Mouse (Mus musculus): ENCODE measurements at regions not wholly inside any gene's neighbourhood (a gene's known extent, or its start where the extent isn't known, plus 50 kb on each side); places are given as distances from the start of the nearest gene placed in this dataset.

DNA sequence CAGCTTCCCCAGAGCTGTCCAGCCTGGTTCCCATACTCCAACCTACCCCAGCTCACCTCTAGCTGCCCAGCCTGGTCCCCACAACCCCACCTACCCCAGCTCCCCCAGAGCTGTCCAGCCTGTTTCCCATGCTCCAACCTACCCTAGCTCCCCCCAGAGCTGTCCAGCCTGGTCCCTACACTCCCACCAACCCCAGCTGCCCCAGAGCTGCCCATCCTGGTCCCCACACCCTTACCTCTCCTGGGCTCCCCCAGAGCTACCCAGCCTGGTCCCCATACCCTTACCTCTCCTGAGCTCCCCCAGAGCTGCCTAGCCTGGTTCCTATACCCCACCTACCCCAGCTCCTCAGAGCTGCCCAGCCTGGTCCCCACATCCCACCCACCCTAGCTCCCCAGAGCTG lies 125.3 kb upstream of the Adam6b start:
- Histone ChIP-seq H3K27me3 (replicated peaks) (peaks cover 9% of the 10 kb centered on the region), H3K4me3 (replicated peaks) (no peak overlapping the region), H3K4me1 (no peaks in the 10 kb centered on the region), H3K9me3 (no peaks in the 10 kb centered on the region), H3K36me3 (replicated peaks; ENCODE audit: low read length) (no peaks in the 10 kb centered on the region)
- TF ChIP-seq GATA1 (IDR thresholded peaks at IDR 0.05; ENCODE audit: borderline replicate concordance, low read length) (no peak), FLI1 (IDR thresholded peaks at IDR 0.05; ENCODE audit: low read length) (no peak)

DNA sequence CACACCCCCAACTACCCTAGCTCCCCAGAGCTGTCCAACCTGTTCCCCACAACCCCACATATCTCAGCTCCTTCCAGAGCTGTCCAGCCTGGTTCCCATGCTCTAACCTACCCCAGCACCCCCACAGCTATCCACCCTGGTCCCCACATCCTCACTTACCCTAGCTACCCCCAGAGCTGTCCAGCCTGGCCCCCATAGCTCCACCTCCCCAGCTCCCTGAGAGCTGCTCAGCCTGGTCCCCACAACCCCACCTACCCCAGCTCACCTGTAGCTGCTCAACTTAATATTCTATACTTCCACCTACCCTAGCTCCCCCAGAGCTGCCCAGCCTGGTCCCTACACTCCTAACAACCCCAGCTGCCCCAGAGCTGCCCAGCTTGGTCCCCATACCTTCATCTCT lies 124.9 kb upstream of the Adam6b start:
- Histone ChIP-seq H3K9me3 (no peaks in the 10 kb centered on the region), H3K4me1 (no peaks in the 10 kb centered on the region), H3K27me3 (replicated peaks) (peaks cover 9% of the 10 kb centered on the region), H3K36me3 (replicated peaks; ENCODE audit: low read length) (no peaks in the 10 kb centered on the region), H3K4me3 (replicated peaks) (no peak overlapping the region)
- TF ChIP-seq FLI1 (IDR thresholded peaks at IDR 0.05; ENCODE audit: low read length) (no peak), GATA1 (IDR thresholded peaks at IDR 0.05; ENCODE audit: borderline replicate concordance, low read length) (no peak)

DNA sequence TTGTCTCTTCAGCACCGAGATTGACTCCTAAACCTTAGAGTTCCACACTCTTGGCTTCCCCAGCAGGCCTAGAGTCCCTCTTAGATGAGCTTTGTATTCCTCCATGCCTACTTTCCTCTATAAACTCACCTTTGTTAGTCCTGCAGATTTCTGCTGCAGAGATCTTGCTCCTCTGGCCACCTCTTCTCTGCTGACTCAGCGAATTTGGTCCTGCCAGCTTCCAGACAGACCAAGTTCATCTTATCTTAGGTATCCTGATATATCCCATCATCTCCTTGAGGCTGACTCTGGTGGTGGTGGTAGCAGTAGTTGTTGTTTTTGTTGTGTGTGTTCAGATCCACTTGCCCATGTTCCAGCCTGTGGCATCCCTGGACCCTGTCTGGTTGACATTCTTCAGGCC lies 123.5 kb upstream of the Adam6b start:
- no peaks in the 10 kb centered on the region for H3K4me1 ChIP-seq
- peaks cover 9% of the 10 kb centered on the region for H3K27me3 ChIP-seq (replicated peaks)
- H3K9me3 ChIP-seq = no peaks in the 10 kb centered on the region
- H3K36me3 ChIP-seq (replicated peaks; ENCODE audit: low read length) = no peaks in the 10 kb centered on the region
- TF ChIP-seq FLI1 (IDR thresholded peaks at IDR 0.05; ENCODE audit: low read length) (no peak), GATA1 (IDR thresholded peaks at IDR 0.05; ENCODE audit: borderline replicate concordance, low read length) (no peak)
- H3K4me3 ChIP-seq (replicated peaks) = no peak overlapping the region

DNA sequence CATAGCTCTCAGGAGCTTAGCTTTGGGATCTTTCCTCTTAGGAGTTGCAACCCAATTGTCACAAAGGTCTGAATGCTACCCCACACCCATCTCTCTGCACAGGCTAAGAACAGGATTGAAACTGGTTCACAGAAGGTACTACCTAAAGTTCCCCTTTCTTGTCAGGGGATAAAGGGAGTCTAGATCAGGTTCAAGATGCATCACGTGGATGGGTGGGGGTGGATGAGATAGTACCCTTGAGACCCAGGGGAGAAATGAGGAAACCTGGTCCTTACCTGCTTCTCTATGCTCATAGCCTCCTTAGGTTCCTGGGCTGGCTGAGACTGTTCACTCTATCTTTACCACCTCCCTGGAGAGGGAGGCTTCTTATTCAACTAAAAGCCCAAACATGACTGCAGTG lies 122.9 kb upstream of the Adam6b start:
- H3K36me3 ChIP-seq (replicated peaks; ENCODE audit: low read length) = no peaks in the 10 kb centered on the region
- no peaks in the 10 kb centered on the region for H3K9me3 ChIP-seq
- H3K4me3 ChIP-seq (replicated peaks) = no peak overlapping the region
- no peak for TF ChIP-seq GATA1 (IDR thresholded peaks at IDR 0.05; ENCODE audit: borderline replicate concordance, low read length)
- no peak for TF ChIP-seq FLI1 (IDR thresholded peaks at IDR 0.05; ENCODE audit: low read length)
- H3K4me1 ChIP-seq = no peaks in the 10 kb centered on the region
- peaks cover 7% of the 10 kb centered on the region for H3K27me3 ChIP-seq (replicated peaks)

DNA sequence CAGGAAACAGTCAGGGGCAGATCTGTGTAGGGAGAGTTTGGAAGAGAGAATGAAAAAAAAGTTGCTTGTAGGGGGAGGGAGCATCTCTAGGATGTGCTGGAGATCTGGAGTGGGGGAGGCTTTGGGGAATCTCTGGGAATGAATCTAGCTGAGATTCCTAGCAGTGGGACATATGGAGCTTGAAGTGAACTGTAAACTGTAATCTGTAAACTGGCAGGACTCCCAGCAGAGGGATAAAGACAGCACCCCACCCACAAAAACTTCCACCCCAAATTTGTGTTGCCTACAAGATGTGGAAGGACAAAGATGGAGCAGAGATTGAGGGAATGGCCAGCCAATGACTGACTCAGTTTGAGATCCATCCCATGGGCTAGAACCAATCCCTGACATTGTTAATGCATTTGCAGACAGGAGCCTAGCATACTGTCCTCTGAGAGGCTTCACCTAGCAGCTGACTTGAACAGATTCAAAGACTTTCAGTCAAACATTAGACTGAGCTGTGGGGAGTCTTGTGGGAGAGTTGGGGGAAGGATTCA lies 87.7 kb upstream of the Adam6b start:
- no peaks in the 10 kb centered on the region for H3K36me3 ChIP-seq (replicated peaks; ENCODE audit: low read length)
- H3K27me3 ChIP-seq (replicated peaks) = peaks cover 4% of the 10 kb centered on the region
- no peaks in the 10 kb centered on the region for H3K4me1 ChIP-seq
- TF ChIP-seq GATA1 (IDR thresholded peaks at IDR 0.05; ENCODE audit: borderline replicate concordance, low read length) = no peak
- TF ChIP-seq FLI1 (IDR thresholded peaks at IDR 0.05; ENCODE audit: low read length) = no peak
- no peak overlapping the region for H3K4me3 ChIP-seq (replicated peaks)
- H3K9me3 ChIP-seq = peaks cover 9% of the 10 kb centered on the region; the same call in 1 of the 2 replicates

DNA sequence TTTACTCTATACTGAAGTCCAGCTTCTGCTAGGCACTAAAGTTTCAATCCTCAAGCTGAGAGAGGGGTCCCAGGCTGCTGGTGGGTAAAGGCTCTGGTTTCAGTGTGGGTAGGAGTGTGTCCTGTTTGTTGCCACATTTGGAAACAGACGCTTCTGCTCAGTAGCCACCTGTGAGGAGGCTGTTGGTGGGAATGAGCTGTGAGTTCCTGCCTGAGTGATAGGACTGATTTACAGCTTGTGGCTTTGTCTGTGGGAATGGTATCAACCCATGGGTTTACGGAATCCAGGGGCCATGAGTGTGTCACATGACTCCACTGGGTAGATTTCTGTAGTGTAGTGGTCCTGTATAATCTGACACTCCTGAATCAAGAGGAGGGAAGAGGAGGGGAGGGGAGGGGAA lies 86.5 kb upstream of the Adam6b start:
- Histone ChIP-seq H3K36me3 (replicated peaks; ENCODE audit: low read length) (no peaks in the 10 kb centered on the region), H3K9me3 (0 out of 2 replicates have a peak, but pooled peaks cover 4% of the 10 kb centered on the region), H3K4me3 (replicated peaks) (no peak overlapping the region), H3K27me3 (replicated peaks) (peaks cover 10% of the 10 kb centered on the region), H3K4me1 (no peaks in the 10 kb centered on the region)
- TF ChIP-seq GATA1 (IDR thresholded peaks at IDR 0.05; ENCODE audit: borderline replicate concordance, low read length) = no peak
- no peak for TF ChIP-seq FLI1 (IDR thresholded peaks at IDR 0.05; ENCODE audit: low read length)

DNA sequence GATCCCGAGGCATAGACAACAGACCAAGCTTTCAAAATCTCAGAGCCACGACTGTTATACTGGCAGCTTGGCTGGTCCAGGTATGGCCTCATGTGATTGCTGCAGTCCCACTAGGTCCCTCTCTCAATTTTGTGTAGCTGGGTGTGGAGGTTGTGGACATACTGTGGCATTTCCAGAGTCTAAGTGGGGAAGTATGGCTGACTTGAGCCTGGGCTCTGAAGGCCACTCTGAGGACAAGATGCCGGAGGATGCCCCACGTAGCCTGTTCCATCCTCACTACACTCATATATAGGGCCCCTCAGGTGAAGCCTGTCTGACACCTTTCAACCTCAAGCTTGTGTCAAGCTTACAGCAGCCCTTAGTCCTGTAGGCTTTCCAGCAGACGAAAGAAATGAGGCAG lies 78.2 kb upstream of the Adam6b start:
- peaks cover 27% of the 10 kb centered on the region for H3K27me3 ChIP-seq (replicated peaks)
- no peak overlapping the region for H3K4me3 ChIP-seq (replicated peaks)
- no peaks in the 10 kb centered on the region for H3K4me1 ChIP-seq
- H3K9me3 ChIP-seq = peaks cover 12% of the 10 kb centered on the region
- no peaks in the 10 kb centered on the region for H3K36me3 ChIP-seq (replicated peaks; ENCODE audit: low read length)
- no peak for TF ChIP-seq FLI1 (IDR thresholded peaks at IDR 0.05; ENCODE audit: low read length)
- TF ChIP-seq GATA1 (IDR thresholded peaks at IDR 0.05; ENCODE audit: borderline replicate concordance, low read length) = no peak

DNA sequence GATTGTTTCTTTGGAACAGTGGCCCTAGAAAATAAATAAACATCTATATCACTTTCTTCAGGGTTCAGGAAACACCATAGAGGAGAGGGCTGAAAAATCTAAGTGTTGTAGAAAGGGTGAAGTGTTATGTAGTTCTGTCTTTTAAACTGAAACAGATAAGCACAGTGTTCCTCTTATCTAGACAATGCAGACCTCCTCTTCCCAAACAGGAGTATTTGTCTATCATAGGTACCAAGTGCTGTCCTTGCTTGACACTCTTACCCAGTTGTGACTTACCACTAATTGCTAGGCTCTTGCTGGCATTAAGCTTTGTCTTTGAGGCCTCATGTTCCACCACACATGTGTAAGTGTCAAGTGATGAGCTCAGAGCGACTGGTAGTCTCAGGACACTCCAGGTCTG lies 75.3 kb upstream of the Adam6b start:
- Histone ChIP-seq H3K9me3 (peaks cover 12% of the 10 kb centered on the region), H3K4me1 (no peaks in the 10 kb centered on the region), H3K27me3 (replicated peaks) (peaks cover 25% of the 10 kb centered on the region), H3K4me3 (replicated peaks) (no peak overlapping the region), H3K36me3 (replicated peaks; ENCODE audit: low read length) (no peaks in the 10 kb centered on the region)
- TF ChIP-seq GATA1 (IDR thresholded peaks at IDR 0.05; ENCODE audit: borderline replicate concordance, low read length) (no peak), FLI1 (IDR thresholded peaks at IDR 0.05; ENCODE audit: low read length) (no peak)

DNA sequence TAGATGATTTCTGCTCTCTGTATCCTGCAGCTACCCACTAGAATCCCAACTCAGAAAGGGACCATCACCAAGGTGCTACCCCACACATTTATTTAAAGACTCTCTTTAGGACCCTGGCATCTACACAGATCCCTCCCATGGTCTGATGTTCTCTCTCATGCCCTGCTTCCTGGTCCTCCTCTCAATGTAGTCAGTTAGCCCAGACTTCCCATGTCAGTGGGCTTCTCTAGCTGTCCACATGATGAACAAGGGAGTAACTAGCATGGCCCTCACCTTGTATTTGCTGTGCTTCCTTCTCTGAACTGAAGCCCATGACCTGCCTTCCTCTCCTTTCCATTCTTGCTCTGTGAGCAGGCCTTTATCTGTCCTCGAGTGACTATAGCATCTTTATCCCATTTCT lies 71.8 kb upstream of the Adam6b start:
- no peaks in the 10 kb centered on the region for H3K4me1 ChIP-seq
- no peaks in the 10 kb centered on the region for H3K36me3 ChIP-seq (replicated peaks; ENCODE audit: low read length)

DNA sequence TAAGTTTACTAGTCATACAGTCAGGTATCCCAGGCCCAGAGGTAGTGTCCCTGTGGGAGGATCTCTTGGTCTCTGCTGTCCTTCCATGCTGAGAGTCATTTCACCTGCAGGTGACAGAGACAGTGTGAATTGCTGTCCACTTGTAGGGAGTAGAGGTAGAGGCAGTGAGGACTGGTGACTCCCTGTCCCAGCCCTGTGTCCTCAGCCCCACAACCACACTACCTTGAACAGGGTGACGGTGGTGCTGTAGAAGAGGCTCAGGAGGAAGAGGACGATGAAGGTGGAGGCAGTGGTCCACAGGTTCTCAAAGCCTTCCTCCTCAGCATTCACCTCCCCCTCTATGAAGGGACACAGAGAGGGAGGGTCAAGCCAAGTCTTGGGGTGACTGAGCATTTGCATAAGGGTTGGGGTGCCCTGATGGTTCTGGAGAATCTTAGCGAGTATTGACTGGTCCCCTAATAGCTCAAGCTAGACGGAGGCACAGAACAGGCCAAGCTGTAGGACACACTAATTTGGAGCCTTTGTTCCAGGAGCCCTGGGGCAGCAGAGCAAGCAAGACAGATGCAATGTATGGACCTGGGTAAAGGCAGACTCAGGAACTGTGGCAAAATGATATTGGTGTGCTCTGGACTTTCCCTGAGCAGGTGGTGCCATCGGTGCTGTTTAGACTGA lies 70.4 kb upstream of the Adam6b start:
- Histone ChIP-seq H3K27me3 (replicated peaks) (peaks cover 12% of the 10 kb centered on the region), H3K4me3 (replicated peaks) (peak overlapping the region; percentile 62), H3K9me3 (peaks cover 6% of the 10 kb centered on the region), H3K4me1 (peaks cover 2% of the 10 kb centered on the region; the same call in 1 of the 2 replicates), H3K36me3 (replicated peaks; ENCODE audit: low read length) (no peaks in the 10 kb centered on the region)
- no peak for TF ChIP-seq FLI1 (IDR thresholded peaks at IDR 0.05; ENCODE audit: low read length)
- no peak for TF ChIP-seq GATA1 (IDR thresholded peaks at IDR 0.05; ENCODE audit: borderline replicate concordance, low read length)

More for the DNA sequence above, 71.8 kb upstream of the Adam6b start:
- H3K4me3 ChIP-seq (replicated peaks) = no peak overlapping the region
- H3K27me3 ChIP-seq (replicated peaks) = peaks cover 15% of the 10 kb centered on the region
- H3K9me3 ChIP-seq = peaks cover 12% of the 10 kb centered on the region
- TF ChIP-seq GATA1 (IDR thresholded peaks at IDR 0.05; ENCODE audit: borderline replicate concordance, low read length) (no peak), FLI1 (IDR thresholded peaks at IDR 0.05; ENCODE audit: low read length) (no peak)
